Mouse (Mus musculus) embryonic facial prominence, embryonic 12.5 days (tissue): ENCODE data around the gene Krtap20-2. TPM values are rescaled to one million over a fixed set of nuclear protein-coding genes. Genes with fewer than 3 reads are reported as not detected.
"Not testable (repeated sequence)": the region's sequence is repeated elsewhere in the genome, so short reads cannot be mapped to it uniquely, and the experiment has no call there.

Source experiments
- ATAC-seq: fragments of 200-750 bp; cut with Nextera tagmentation; 2 replicates; pipeline ENCODE4 v1.8.0; 2017; ENCODE audit not compliant: insufficient number of reproducible peaks, insufficient read depth, low FRiP score, low TSS enrichment
- H3K27ac ChIP-seq: fragments of 300-500 bp; sonication (generic); 2 replicates; pipeline ENCODE4 v1.5.1; 2016; ENCODE audit warnings: mild to moderate bottlenecking
- H3K27me3 ChIP-seq: fragments of 300-500 bp; sonication (generic); 2 replicates; pipeline ENCODE4 v1.6.1; 2016; ENCODE audit warnings: mild to moderate bottlenecking, moderate library complexity
- H3K36me3 ChIP-seq: fragments of 300-500 bp; sonication (generic); 2 replicates; pipeline ENCODE4 v1.6.1; 2016; ENCODE audit warnings: mild to moderate bottlenecking
- H3K4me1 ChIP-seq: fragments of 300-500 bp; sonication (generic); 2 replicates; pipeline ENCODE4 v1.6.1; 2016
- H3K4me2 ChIP-seq: fragments of 300-500 bp; sonication (generic); replicated peaks from 2 replicates; pipeline ENCODE4 v1.6.1; 2016; ENCODE audit warnings: mild to moderate bottlenecking, moderate library complexity
- H3K4me3 ChIP-seq: fragments of 300-500 bp; sonication (generic); 2 replicates; pipeline ENCODE4 v1.5.1; 2016; ENCODE audit warnings: mild to moderate bottlenecking
- H3K9ac ChIP-seq: fragments of 300-500 bp; sonication (generic); 2 replicates; pipeline ENCODE4 v1.6.1; 2016; ENCODE audit warnings: mild to moderate bottlenecking, moderate library complexity
- H3K9me3 ChIP-seq: fragments of 300-500 bp; sonication (generic); 2 replicates; pipeline ENCODE4 v1.6.1; 2016; ENCODE audit warnings: mild to moderate bottlenecking, moderate library complexity
- WGBS: fragments of 180-500 bp; shearing (Covaris S2); methylation state at CpG from one replicate; pipeline ENCODE4 v1.1.7; 2016; 5-methylcytosine and 5-hydroxymethylcytosine counted together
- polyA plus RNA-seq: library from polyadenylated mRNA; unstranded; fragments of >200 nt; fragmentation: Nextera tagmentation; extraction: Ambion mirVana; gene quantifications from 2 replicates; pipeline ENCODE4 v1.2.1, GENCODE M21; 2016

Gene Krtap20-2
- polyA plus RNA-seq: not detected in 2 replicates

DNA sequence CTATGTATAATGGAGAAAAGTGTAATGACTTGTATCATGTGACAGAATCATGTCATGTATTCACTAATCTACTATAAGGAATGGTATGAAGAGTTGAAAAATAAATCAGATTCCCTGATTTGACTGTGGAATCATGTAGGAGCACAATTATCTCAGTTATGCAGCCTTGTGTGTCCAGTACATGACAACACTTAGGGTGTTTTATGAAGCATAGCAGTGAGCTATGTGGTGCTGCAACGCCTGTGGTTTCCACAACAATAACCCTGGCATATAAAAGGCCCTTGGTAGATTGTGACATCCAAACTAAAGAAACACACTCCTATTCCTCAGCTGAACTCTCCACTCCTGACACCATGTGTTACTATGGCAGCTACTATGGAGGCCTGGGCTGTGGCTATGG lies at the start of gene Krtap20-2:
Gene Krtap20-2, plus strand, starts transcription at position 301 of the 400 bp plus-strand sequence.
- no peak for ATAC-seq
- Histone ChIP-seq H3K27me3 (no peaks in the 10 kb centered on the region), H3K4me3 (no peak within 1 kb of the TSS), H3K4me1 (no peaks in the 10 kb centered on the region), H3K9ac (no peak within 1 kb of the TSS), H3K36me3 (no peaks in the 10 kb centered on the region), H3K9me3 (no peaks in the 10 kb centered on the region), H3K27ac (no peak within 1 kb of the TSS), H3K4me2 (no peak within 1 kb of the TSS)
- WGBS: 83% methylated on average over 1 of the region's 1 CpGs

DNA sequence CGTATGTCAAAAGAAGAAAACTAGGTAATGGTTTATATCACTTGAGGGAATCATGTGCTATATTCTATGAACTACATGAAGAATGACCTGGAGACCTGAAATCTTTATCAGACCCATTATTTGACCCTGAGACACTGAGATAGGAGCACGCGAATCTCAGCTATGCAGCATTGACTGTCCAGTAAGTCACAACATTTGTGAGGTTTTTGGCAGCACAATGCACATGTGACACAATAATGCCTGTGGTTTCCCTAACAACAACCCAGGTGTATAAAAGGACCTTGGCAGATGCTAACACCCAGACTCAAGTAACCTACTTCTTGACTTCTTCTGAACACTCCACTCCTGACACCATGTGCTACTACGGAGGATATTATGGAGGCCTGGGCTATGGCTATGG lies 48.0 kb upstream of the Krtap20-2 start, which contains the start of gene Gm9789:
Gene Gm9789, plus strand, starts transcription at position 301 of the 400 bp plus-strand sequence.
- H3K4me3 ChIP-seq: no peak within 1 kb of the TSS
- H3K27ac ChIP-seq: no peak within 1 kb of the TSS
- H3K9ac ChIP-seq: no peak within 1 kb of the TSS
- H3K27me3 ChIP-seq: no peaks in the 10 kb centered on the region
- ATAC-seq: no peak
- no peaks in the 10 kb centered on the region for H3K9me3 ChIP-seq
- H3K36me3 ChIP-seq: no peaks in the 10 kb centered on the region
- 89% methylated on average over 4 of the region's 4 CpGs for WGBS
- no peak within 1 kb of the TSS for H3K4me2 ChIP-seq
- H3K4me1 ChIP-seq: no peaks in the 10 kb centered on the region

DNA sequence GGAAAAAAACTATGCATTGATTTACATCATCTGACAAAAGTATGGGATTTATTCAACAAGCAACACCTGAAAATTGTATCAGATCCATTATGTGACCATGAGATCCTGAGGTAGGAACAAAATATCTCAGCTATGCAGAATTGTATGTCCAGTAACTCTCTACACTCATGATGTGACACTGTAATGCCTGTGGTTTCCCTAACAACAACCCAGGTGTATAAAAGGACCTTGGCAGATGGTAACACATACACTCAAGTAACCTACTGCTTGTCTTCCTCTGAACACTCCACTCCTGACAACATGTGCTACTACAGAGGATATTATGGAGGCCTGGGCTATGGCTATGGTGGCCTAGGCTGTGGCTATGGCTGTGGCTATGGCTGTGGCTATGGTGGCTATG lies 36.5 kb upstream of the Krtap20-2 start, which contains the start of gene Gm7735:
Gene Gm7735, plus strand, starts transcription at position 301 of the 400 bp plus-strand sequence.
- not testable (repeated sequence) for H3K9ac ChIP-seq, H3K4me2 ChIP-seq, H3K9me3 ChIP-seq, H3K27me3 ChIP-seq, H3K4me1 ChIP-seq, ATAC-seq, H3K4me3 ChIP-seq, H3K36me3 ChIP-seq, H3K27ac ChIP-seq

DNA sequence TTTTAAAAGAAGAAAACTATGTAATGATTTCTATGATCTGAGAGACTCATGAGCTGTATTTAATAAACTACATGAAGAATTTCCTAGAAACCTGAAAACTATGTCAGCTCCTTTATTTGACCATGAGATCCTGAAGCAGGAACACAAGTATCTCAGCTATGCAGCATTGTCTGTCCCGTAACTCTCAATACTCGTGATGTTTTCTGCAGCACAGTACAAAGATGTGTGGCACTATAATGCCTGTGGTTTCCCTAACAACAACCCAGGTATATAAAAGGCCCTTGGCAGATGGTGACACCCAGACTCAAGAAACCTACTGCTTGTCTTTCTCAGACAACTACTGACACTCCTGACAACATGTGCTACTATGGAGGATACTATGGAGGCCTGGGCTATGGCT lies 31.2 kb upstream of the Krtap20-2 start, which contains the start of gene 1110057P08Rik:
Gene 1110057P08Rik, plus strand, starts transcription at position 301 of the 400 bp plus-strand sequence.
- no peaks in the 10 kb centered on the region for H3K4me1 ChIP-seq
- H3K36me3 ChIP-seq: no peaks in the 10 kb centered on the region
- no peak within 1 kb of the TSS for H3K4me2 ChIP-seq
- ATAC-seq: no peak
- H3K27me3 ChIP-seq: no peaks in the 10 kb centered on the region
- H3K9me3 ChIP-seq: no peaks in the 10 kb centered on the region
- H3K4me3 ChIP-seq: no peak within 1 kb of the TSS
- no peak within 1 kb of the TSS for H3K27ac ChIP-seq
- WGBS: 85% methylated on average over 2 of the region's 2 CpGs
- no peak within 1 kb of the TSS for H3K9ac ChIP-seq

DNA sequence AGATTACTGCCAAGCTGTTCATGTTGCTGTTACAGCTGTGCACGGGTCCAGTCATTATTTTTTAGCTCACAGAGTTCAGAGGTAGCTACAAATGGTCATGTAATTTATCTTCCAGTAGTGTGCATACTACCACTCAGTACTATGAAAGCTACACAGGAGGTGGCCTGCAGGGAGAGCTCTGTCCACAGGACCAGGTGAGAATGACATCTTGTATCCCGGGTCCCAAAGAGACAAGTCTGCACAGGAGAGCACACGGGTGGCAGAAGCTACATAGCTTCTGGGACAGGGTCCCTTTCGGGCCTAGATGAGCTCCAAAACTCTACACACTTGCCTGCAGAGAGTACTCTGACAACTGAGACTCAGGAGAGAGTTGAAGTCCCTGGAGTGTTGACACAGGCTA lies 17.0 kb upstream of the Krtap20-2 start:
- H3K4me3 ChIP-seq: no peak overlapping the region
- H3K27ac ChIP-seq: no peak overlapping the region
- no peaks in the 10 kb centered on the region for H3K4me1 ChIP-seq
- H3K4me2 ChIP-seq: no peak overlapping the region
- no peaks in the 10 kb centered on the region for H3K9me3 ChIP-seq
- no peaks in the 10 kb centered on the region for H3K36me3 ChIP-seq
- 90% methylated on average over 4 of the region's 4 CpGs for WGBS
- H3K27me3 ChIP-seq: no peaks in the 10 kb centered on the region
- no peak for ATAC-seq
- H3K9ac ChIP-seq: no peak overlapping the region

Other genes with a start within 250 kb of the Krtap20-2 start
- not detected in 2 replicates for gene Krtap16-3, start 243.0 kb upstream of the Krtap20-2 start, polyA plus RNA-seq
- not detected in 2 replicates for gene Krtap22-2, start 195.1 kb upstream of the Krtap20-2 start, polyA plus RNA-seq
- gene Gm10229, start 190.6 kb upstream of the Krtap20-2 start, polyA plus RNA-seq: not detected in 2 replicates
- not detected in 2 replicates for gene Krtap6-1, start 174.2 kb upstream of the Krtap20-2 start, polyA plus RNA-seq
- not detected in 2 replicates for gene Gm10228, start 164.4 kb upstream of the Krtap20-2 start, polyA plus RNA-seq
- not detected in 2 replicates for gene Krtap6-5, start 158.0 kb upstream of the Krtap20-2 start, polyA plus RNA-seq
- not detected in 2 replicates for gene 1110025L11Rik, start 141.9 kb upstream of the Krtap20-2 start, polyA plus RNA-seq
- not detected in 2 replicates for gene Krtap6-3, start 121.8 kb upstream of the Krtap20-2 start, polyA plus RNA-seq
- not detected in 2 replicates for gene Gm6358, start 65.0 kb upstream of the Krtap20-2 start, polyA plus RNA-seq
- not detected in 2 replicates for gene Gm10061, start 54.8 kb upstream of the Krtap20-2 start, polyA plus RNA-seq
- not detected in 2 replicates for gene Gm9789, start 47.9 kb upstream of the Krtap20-2 start, polyA plus RNA-seq
- gene Gm7735, start 36.4 kb upstream of the Krtap20-2 start, polyA plus RNA-seq: not detected in 2 replicates
- gene 1110057P08Rik, start 31.1 kb upstream of the Krtap20-2 start, polyA plus RNA-seq: not detected in 2 replicates
- gene Krtap21-1, start 198.0 kb downstream of the Krtap20-2 start, polyA plus RNA-seq: not detected in 2 replicates
- gene Krtap6-2, start 214.2 kb downstream of the Krtap20-2 start, polyA plus RNA-seq: not detected in 2 replicates